Mouse (Mus musculus) liver, embryonic 14.5 days (tissue): ENCODE measurements at regions not wholly inside any gene's neighbourhood (a gene's known extent, or its start where the extent isn't known, plus 50 kb on each side); places are given as distances from the start of the nearest gene placed in this dataset.

Source experiments
- ATAC-seq: fragments of 200-750 bp; cut with Nextera tagmentation; 2 replicates; pipeline ENCODE4 v1.8.0; 2017; ENCODE audit warnings: moderate number of reproducible peaks, mild to moderate bottlenecking, moderate library complexity; ENCODE audit not compliant: insufficient read depth
- DNase-seq, 3 experiments: peaks; one replicate each; pipeline ENCODE4 v3.0.0-alpha.2; 2012 to 2013; ENCODE audit warnings: low read depth in 3 of 3, low spot score in 3 of 3
- H3K27ac ChIP-seq: fragments of 300-500 bp; sonication (generic); 2 replicates; pipeline ENCODE4 v1.5.1; 2014; ENCODE audit warnings: moderate library complexity, mild to moderate bottlenecking, control low read depth, inconsistent platforms
- H3K27me3 ChIP-seq: fragments of 300-500 bp; sonication (generic); 2 replicates; pipeline ENCODE4 v1.6.1; 2014; ENCODE audit warnings: mild to moderate bottlenecking, low read length, moderate library complexity; ENCODE audit not compliant: control insufficient read depth, insufficient read depth
- H3K36me3 ChIP-seq: fragments of 300-500 bp; sonication (generic); replicated peaks from 2 replicates; pipeline ENCODE4 v1.6.1; 2014; ENCODE audit warnings: low read depth; ENCODE audit not compliant: control insufficient read depth, insufficient read depth
- H3K4me1 ChIP-seq, 2 experiments: fragments of 200-500 bp in 1 of 2; fragments of 300-500 bp in 1 of 2; sonication (generic) in 1 of 2; replicated peaks; 2 replicates each; pipeline ENCODE4 v1.6.1; 2012 to 2014; ENCODE audit warnings: antibody characterized with exemption in 1 of 2, inconsistent platforms in 1 of 2, low read length in 1 of 2; ENCODE audit not compliant: control insufficient read depth in 2 of 2, insufficient read depth in 2 of 2
- H3K4me2 ChIP-seq: fragments of 300-500 bp; sonication (generic); 2 replicates; pipeline ENCODE4 v1.6.1; 2014; ENCODE audit warnings: low read depth, mild to moderate bottlenecking, control low read depth, moderate library complexity
- H3K4me3 ChIP-seq, 2 experiments: fragments of 200-500 bp in 1 of 2; fragments of 300-500 bp in 1 of 2; sonication (generic) in 1 of 2; 2 replicates each; pipeline ENCODE4 v1.5.1; 2012 to 2014; ENCODE audit warnings: low read depth in 2 of 2, low read length in 2 of 2, mild to moderate bottlenecking in 2 of 2, control low read depth in 1 of 2, inconsistent platforms in 1 of 2, moderate library complexity in 1 of 2; ENCODE audit not compliant: insufficient read depth in 1 of 2
- H3K9ac ChIP-seq: fragments of 300-500 bp; sonication (generic); replicated peaks from 2 replicates; pipeline ENCODE4 v1.6.1; 2014; ENCODE audit warnings: mild to moderate bottlenecking, control low read depth, moderate library complexity
- H3K9me3 ChIP-seq: fragments of 300-500 bp; sonication (generic); 2 replicates; pipeline ENCODE4 v1.6.1; 2016; ENCODE audit warnings: low read length, mixed read lengths; ENCODE audit not compliant: control insufficient read depth
- CTCF ChIP-seq: IDR thresholded peaks from 2 replicates; pipeline ENCODE4 v1.5.1; 2016; ENCODE audit warnings: antibody characterized with exemption, low read depth, control low read depth
- EP300 ChIP-seq: IDR thresholded peaks from 2 replicates; pipeline ENCODE4 v1.6.1; 2016; ENCODE audit warnings: antibody characterized with exemption, low read depth
- WGBS: fragments of 180-500 bp; shearing (Covaris S2); extraction: QIAGEN DNeasy Blood & Tissue Kit; methylation state at CpG from one replicate; pipeline ENCODE4 v1.1.7; 2014; ENCODE audit not compliant: insufficient replicate concordance; 5-methylcytosine and 5-hydroxymethylcytosine counted together

GRCm38 (mm10) chr7:79201246-79201645 is 52.4 kb upstream of the Mfge8 start:
- DNase-seq (no peak), ATAC-seq (no peak)
- H3K36me3 ChIP-seq: no peaks in the 10 kb centered on the region
- no peak overlapping the region for H3K9ac ChIP-seq
- H3K27me3 ChIP-seq: no peaks in the 10 kb centered on the region
- no peak overlapping the region for H3K27ac ChIP-seq
- no peak for TF ChIP-seq EP300
- TF ChIP-seq CTCF: no peak
- H3K4me3 ChIP-seq: no peak overlapping the region
- H3K9me3 ChIP-seq: no peaks in the 10 kb centered on the region
- no peaks in the 10 kb centered on the region for H3K4me1 ChIP-seq
- H3K4me2 ChIP-seq: no peak overlapping the region

GRCm38 (mm10) chr7:79202336-79202735 is 53.5 kb upstream of the Mfge8 start:
- H3K36me3 ChIP-seq: no peaks in the 10 kb centered on the region
- H3K9me3 ChIP-seq: no peaks in the 10 kb centered on the region
- no peak for TF ChIP-seq EP300
- TF ChIP-seq CTCF: no peak
- WGBS: 51% methylated on average over 7 of the region's 7 CpGs
- no peaks in the 10 kb centered on the region for H3K27me3 ChIP-seq
- H3K4me3 ChIP-seq: no peak overlapping the region
- no peak overlapping the region for H3K9ac ChIP-seq
- H3K4me1 ChIP-seq: no peaks in the 10 kb centered on the region
- ATAC-seq (no peak), DNase-seq (no peak)
- no peak overlapping the region for H3K27ac ChIP-seq
- no peak overlapping the region for H3K4me2 ChIP-seq

GRCm38 (mm10) chr7:79203481-79203880 is 54.6 kb upstream of the Mfge8 start:
- TF ChIP-seq CTCF (no peak), EP300 (no peak)
- H3K4me2 ChIP-seq: no peak overlapping the region
- no peak overlapping the region for H3K4me3 ChIP-seq
- ATAC-seq (no peak), DNase-seq (no peak)
- H3K4me1 ChIP-seq: no peaks in the 10 kb centered on the region
- H3K9me3 ChIP-seq: no peaks in the 10 kb centered on the region
- 56% methylated on average over 5 of the region's 5 CpGs for WGBS
- no peaks in the 10 kb centered on the region for H3K36me3 ChIP-seq
- H3K27me3 ChIP-seq: no peaks in the 10 kb centered on the region
- no peak overlapping the region for H3K27ac ChIP-seq
- no peak overlapping the region for H3K9ac ChIP-seq

GRCm38 (mm10) chr7:79207140-79207539 is 58.3 kb upstream of the Mfge8 start:
- TF ChIP-seq CTCF (no peak), EP300 (no peak)
- Histone ChIP-seq H3K9ac (no peak overlapping the region), H3K9me3 (no peaks in the 10 kb centered on the region), H3K4me3 (no peak overlapping the region), H3K27ac (no peak overlapping the region), H3K36me3 (no peaks in the 10 kb centered on the region), H3K4me1 (peaks cover 0 to 3% of the 10 kb centered on the region in 2 experiments; a peak in 1 of 4 replicates), H3K4me2 (no peak overlapping the region), H3K27me3 (no peaks in the 10 kb centered on the region; the same call in none of the 2 replicates)
- DNase-seq: no peak
- 60% methylated on average over 8 of the region's 8 CpGs for WGBS
- ATAC-seq: no peak

- Histone ChIP-seq H3K9ac (no peak overlapping the region), H3K9me3 (no peaks in the 10 kb centered on the region), H3K4me2 (no peak overlapping the region), H3K4me1 (peaks cover 0 to 3% of the 10 kb centered on the region in 2 experiments; a peak in 1 of 4 replicates), H3K36me3 (no peaks in the 10 kb centered on the region), H3K27me3 (no peaks in the 10 kb centered on the region; the same call in none of the 2 replicates), H3K4me3 (no peak overlapping the region), H3K27ac (no peak overlapping the region)
- ATAC-seq (no peak), DNase-seq (no peak)
- WGBS: 61% methylated on average over 2 of the region's 2 CpGs
- no peak for TF ChIP-seq EP300
- TF ChIP-seq CTCF: no peak
Measured at GRCm38 (mm10) chr7:79210376-79211215, 61.7 kb upstream of the Mfge8 start.
